Mouse (Mus musculus) limb, embryonic 11.5 days (tissue): ENCODE measurements at regions not wholly inside any gene's neighbourhood (a gene's known extent, or its start where the extent isn't known, plus 50 kb on each side); places are given as distances from the start of the nearest gene placed in this dataset.

Experiments used
- ATAC-seq: fragments of 200-750 bp; cut with Nextera tagmentation; 2 replicates; pipeline ENCODE4 v1.8.0; 2017; ENCODE audit warnings: low read depth; ENCODE audit not compliant: insufficient number of reproducible peaks, low FRiP score, low TSS enrichment
- DNase-seq: peaks from one replicate; pipeline ENCODE4 v3.0.0-alpha.2; 2015; ENCODE audit warnings: low spot score
- H3K27ac ChIP-seq: fragments of 300-500 bp; sonication (generic); replicated peaks from 2 replicates; pipeline ENCODE4 v1.5.1; 2014; ENCODE audit warnings: low read depth, mild to moderate bottlenecking, low read length
- H3K27me3 ChIP-seq: fragments of 300-500 bp; sonication (generic); 2 replicates; pipeline ENCODE4 v1.6.1; 2014; ENCODE audit warnings: mild to moderate bottlenecking, low read length, mixed read lengths; ENCODE audit not compliant: control insufficient read depth, insufficient read depth
- H3K36me3 ChIP-seq: fragments of 300-500 bp; sonication (generic); 2 replicates; pipeline ENCODE4 v1.6.1; 2014; ENCODE audit warnings: mild to moderate bottlenecking, low read length, moderate library complexity, mixed read lengths; ENCODE audit not compliant: control insufficient read depth, insufficient read depth
- H3K4me1 ChIP-seq: fragments of 300-500 bp; sonication (generic); 2 replicates; pipeline ENCODE4 v1.6.1; 2014; ENCODE audit warnings: low read length, mixed read lengths; ENCODE audit not compliant: control insufficient read depth, insufficient read depth
- H3K4me2 ChIP-seq: fragments of 300-500 bp; sonication (generic); 2 replicates; pipeline ENCODE4 v1.6.1; 2014; ENCODE audit warnings: low read depth, mild to moderate bottlenecking, moderate library complexity; ENCODE audit not compliant: severe bottlenecking
- H3K4me3 ChIP-seq: fragments of 300-500 bp; sonication (generic); 2 replicates; pipeline ENCODE4 v1.5.1; 2014; ENCODE audit warnings: low read depth, low read length
- H3K9ac ChIP-seq: fragments of 300-500 bp; sonication (generic); 2 replicates; pipeline ENCODE4 v1.6.1; 2014; ENCODE audit warnings: mild to moderate bottlenecking, low read length
- H3K9me3 ChIP-seq: fragments of 300-500 bp; sonication (generic); 2 replicates; pipeline ENCODE4 v1.6.1; 2016; ENCODE audit warnings: low read length; ENCODE audit not compliant: control insufficient read depth
- WGBS: fragments of 180-500 bp; shearing (Covaris S2); extraction: QIAGEN DNeasy Blood & Tissue Kit; methylation state at CpG from one replicate; pipeline ENCODE4 v1.1.7; 2014; 5-methylcytosine and 5-hydroxymethylcytosine counted together

GRCm38 (mm10) chr13:84021771-84022170 is 200.3 kb upstream of the Tmem161b start:
- DNase-seq (no peak), ATAC-seq (no peak)
- Histone ChIP-seq H3K9ac (no peak overlapping the region), H3K4me2 (no peak overlapping the region), H3K27me3 (no peaks in the 10 kb centered on the region), H3K4me1 (no peaks in the 10 kb centered on the region), H3K36me3 (no peaks in the 10 kb centered on the region), H3K4me3 (no peak overlapping the region), H3K27ac (no peak overlapping the region), H3K9me3 (no peaks in the 10 kb centered on the region)
- WGBS, result 83% methylated on average over 7 of the region's 7 CpGs

DNA sequence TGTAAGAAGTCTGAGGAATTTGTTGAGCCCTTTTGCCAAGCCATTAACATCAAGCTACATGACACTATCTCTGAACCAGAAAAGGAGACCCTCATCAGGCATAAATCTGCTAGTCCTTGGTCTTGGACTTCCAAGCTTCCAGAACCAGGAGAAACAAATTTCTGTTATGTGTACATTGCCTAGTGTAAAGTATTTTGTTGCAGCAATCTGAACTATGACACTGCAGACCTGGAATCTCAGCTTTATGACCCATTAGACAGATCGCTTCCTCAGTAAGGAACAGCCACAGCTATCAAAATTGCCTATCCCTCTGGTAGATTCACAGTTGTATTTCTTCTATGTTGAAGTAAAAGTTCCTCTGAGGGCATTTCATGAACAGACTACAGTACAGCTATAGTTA is 199.1 kb upstream of the Tmem161b start:
- ATAC-seq (no peak), DNase-seq (no peak)
- H3K4me3 ChIP-seq, result no peak overlapping the region
- no peaks in the 10 kb centered on the region for H3K4me1 ChIP-seq
- no peak overlapping the region for H3K9ac ChIP-seq
- no peaks in the 10 kb centered on the region for H3K9me3 ChIP-seq
- no peaks in the 10 kb centered on the region for H3K27me3 ChIP-seq
- H3K4me2 ChIP-seq, result no peak overlapping the region
- no peaks in the 10 kb centered on the region for H3K36me3 ChIP-seq
- WGBS, result 91% methylated on average over 1 of the region's 1 CpGs
- no peak overlapping the region for H3K27ac ChIP-seq

DNA sequence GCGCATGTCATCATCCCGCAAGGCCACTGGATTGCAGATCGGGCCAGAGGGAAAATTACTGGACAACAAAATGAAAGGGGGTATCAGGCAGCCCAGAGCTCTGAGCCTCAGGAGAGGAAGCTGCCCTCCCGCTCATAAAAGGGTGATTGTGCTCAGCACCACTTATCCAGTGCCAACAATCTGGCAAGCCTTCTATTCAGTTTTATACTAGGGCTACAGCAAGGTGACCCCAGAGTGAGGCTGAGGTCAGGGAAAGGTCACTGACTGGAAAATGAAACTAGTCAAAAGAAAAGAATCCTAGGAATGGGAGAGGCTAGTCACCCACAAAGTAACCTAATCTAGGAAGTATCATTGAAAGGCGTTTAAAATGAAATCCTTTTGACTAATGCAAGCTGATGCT is 198.5 kb upstream of the Tmem161b start:
- DNase-seq, result no peak

DNA sequence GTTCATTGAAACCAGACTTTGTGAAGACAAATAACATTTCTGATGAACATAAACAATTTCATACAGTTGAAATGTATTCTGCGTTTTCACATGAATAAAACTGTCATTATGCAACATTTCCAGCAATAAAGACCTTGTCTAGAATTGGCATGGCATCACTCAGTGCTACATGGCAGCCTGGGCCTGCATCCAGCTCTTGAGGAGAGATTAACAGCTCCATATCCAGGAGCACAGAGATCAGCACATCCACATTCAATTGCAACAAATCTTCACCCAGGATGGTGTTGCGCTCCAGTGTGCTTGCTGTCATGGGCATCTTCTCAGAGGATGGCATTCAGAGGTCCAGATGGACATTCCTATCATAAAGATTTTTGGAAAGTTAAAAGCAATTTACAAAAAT is 196.7 kb upstream of the Tmem161b start:
- 91% methylated on average over 2 of the region's 2 CpGs for WGBS
- no peak overlapping the region for H3K27ac ChIP-seq
- H3K36me3 ChIP-seq, result no peaks in the 10 kb centered on the region
- H3K27me3 ChIP-seq, result no peaks in the 10 kb centered on the region
- no peak for DNase-seq
- no peak for ATAC-seq
- no peaks in the 10 kb centered on the region for H3K9me3 ChIP-seq
- no peaks in the 10 kb centered on the region for H3K4me1 ChIP-seq
- H3K9ac ChIP-seq, result no peak overlapping the region
- no peak overlapping the region for H3K4me3 ChIP-seq
- no peak overlapping the region for H3K4me2 ChIP-seq

More for the DNA sequence above, 198.5 kb upstream of the Tmem161b start:
- H3K27ac ChIP-seq, result no peak overlapping the region
- 80% methylated on average over 5 of the region's 5 CpGs for WGBS
- H3K4me2 ChIP-seq, result no peak overlapping the region
- no peak overlapping the region for H3K9ac ChIP-seq
- no peaks in the 10 kb centered on the region for H3K36me3 ChIP-seq
- H3K4me1 ChIP-seq, result no peaks in the 10 kb centered on the region
- ATAC-seq, result no peak
- H3K9me3 ChIP-seq, result no peaks in the 10 kb centered on the region
- no peaks in the 10 kb centered on the region for H3K27me3 ChIP-seq
- H3K4me3 ChIP-seq, result no peak overlapping the region

GRCm38 (mm10) chr13:84047736-84048135 is 174.4 kb upstream of the Tmem161b start:
- H3K4me1 ChIP-seq, result no peaks in the 10 kb centered on the region
- no peak overlapping the region for H3K4me2 ChIP-seq
- no peak overlapping the region for H3K4me3 ChIP-seq
- 86% methylated on average over 6 of the region's 6 CpGs for whole genome bisulfite sequencing
- DNase-seq (no peak), ATAC-seq (no peak)
- H3K27me3 ChIP-seq, result no peaks in the 10 kb centered on the region
- no peak overlapping the region for H3K27ac ChIP-seq
- H3K36me3 ChIP-seq, result no peaks in the 10 kb centered on the region
- H3K9me3 ChIP-seq, result no peaks in the 10 kb centered on the region
- no peak overlapping the region for H3K9ac ChIP-seq

- Histone ChIP-seq H3K27ac (no peak overlapping the region), H3K9me3 (no peaks in the 10 kb centered on the region), H3K4me2 (no peak overlapping the region), H3K4me3 (no peak overlapping the region), H3K36me3 (no peaks in the 10 kb centered on the region), H3K9ac (no peak overlapping the region), H3K27me3 (no peaks in the 10 kb centered on the region), H3K4me1 (no peaks in the 10 kb centered on the region)
- ATAC-seq (no peak), DNase-seq (no peak)
- WGBS, result 85% methylated on average over 1 of the region's 1 CpGs
Observed at GRCm38 (mm10) chr13:84052221-84052620, 169.9 kb upstream of the Tmem161b start.

DNA sequence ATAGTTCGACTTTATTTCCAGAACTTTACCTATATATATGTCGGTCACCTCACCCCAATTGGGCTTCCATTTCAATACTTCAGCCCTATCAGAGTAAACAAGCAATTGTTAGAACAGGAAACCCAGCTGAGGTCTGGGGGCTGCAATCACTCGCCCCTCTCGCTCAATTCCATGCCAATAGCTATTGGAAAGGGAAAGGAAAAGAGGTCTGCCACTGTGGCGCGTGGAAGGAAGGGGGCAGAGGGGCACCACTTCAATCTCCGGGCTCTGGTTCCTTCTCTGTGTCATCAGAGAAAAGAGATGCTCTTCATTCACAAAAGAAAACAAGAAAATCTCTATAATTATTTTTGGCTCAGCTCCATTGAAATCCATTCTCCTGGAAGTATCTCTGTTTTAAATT is 167.1 kb upstream of the Tmem161b start:
- no peak for DNase-seq
- H3K4me1 ChIP-seq, result 0 out of 2 replicates have a peak, but pooled peaks cover 6% of the 10 kb centered on the region
- H3K27ac ChIP-seq, result no peak overlapping the region
- H3K4me2 ChIP-seq, result no peak overlapping the region
- no peaks in the 10 kb centered on the region for H3K27me3 ChIP-seq
- no peak overlapping the region for H3K9ac ChIP-seq
- H3K36me3 ChIP-seq, result no peaks in the 10 kb centered on the region
- no peak for ATAC-seq
- H3K9me3 ChIP-seq, result no peaks in the 10 kb centered on the region
- no peak overlapping the region for H3K4me3 ChIP-seq
- 73% methylated on average over 7 of the region's 7 CpGs for WGBS

DNA sequence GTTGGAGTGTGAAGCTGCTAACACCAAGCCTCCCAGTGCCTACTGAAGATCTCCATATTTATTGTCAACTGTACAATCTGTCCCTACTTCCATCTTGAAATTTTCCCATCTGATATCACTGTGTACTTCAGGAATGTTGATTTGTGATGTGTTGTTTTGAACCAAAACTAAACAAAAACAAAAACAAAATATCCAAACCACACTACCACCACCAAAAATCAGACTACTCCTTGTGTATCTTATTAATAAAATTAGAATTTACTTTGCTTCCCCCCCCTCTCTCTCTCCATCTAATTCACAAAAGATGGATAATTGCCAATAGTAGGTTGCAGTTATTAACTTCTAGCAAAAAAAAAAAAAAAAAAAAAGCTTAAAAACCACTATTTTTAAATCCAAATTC is 166.5 kb upstream of the Tmem161b start:
- ATAC-seq (no peak), DNase-seq (no peak)
- Histone ChIP-seq H3K27me3 (no peaks in the 10 kb centered on the region), H3K4me2 (no peak overlapping the region), H3K36me3 (no peaks in the 10 kb centered on the region), H3K9ac (no peak overlapping the region), H3K4me3 (no peak overlapping the region), H3K4me1 (0 out of 2 replicates have a peak, but pooled peaks cover 6% of the 10 kb centered on the region), H3K9me3 (no peaks in the 10 kb centered on the region), H3K27ac (no peak overlapping the region)

DNA sequence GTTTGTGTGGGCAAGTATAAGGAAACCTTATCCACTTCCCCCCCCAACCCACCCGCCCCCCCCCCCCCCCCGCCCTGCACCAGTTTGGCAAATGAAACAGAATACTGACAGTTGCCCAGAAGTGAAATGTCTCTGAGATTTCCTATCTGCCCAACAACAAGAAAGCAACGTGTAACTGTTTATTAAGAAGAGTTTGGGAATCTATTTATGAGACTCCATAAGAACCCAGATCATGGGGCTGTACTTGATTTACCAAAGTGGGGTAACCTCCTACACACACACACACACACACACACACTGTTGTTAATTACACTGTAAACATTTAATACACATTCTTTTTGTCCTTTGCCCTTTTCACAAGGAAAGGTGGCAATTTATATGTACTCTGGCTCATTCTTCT is 165.6 kb upstream of the Tmem161b start:
- 52% methylated on average over 3 of the region's 3 CpGs for WGBS
- Histone ChIP-seq H3K27ac (no peak overlapping the region), H3K27me3 (no peaks in the 10 kb centered on the region), H3K36me3 (no peaks in the 10 kb centered on the region), H3K4me1 (0 out of 2 replicates have a peak, but pooled peaks cover 6% of the 10 kb centered on the region), H3K4me3 (no peak overlapping the region), H3K9me3 (no peaks in the 10 kb centered on the region), H3K4me2 (no peak overlapping the region), H3K9ac (no peak overlapping the region)
- ATAC-seq, result no peak
- DNase-seq, result no peak
